Mouse (Mus musculus) ES-E14 (cell line): ENCODE measurements around the gene Gm12394. TPM values are rescaled to one million over a fixed set of nuclear protein-coding genes. Genes with fewer than 3 reads are reported as not detected.

ENCODE experiments used
- DNase-seq: peaks from one replicate; pipeline ENCODE4 v3.0.0-alpha.2; 2013; ENCODE audit warnings: low read depth, low spot score
- H3K27ac ChIP-seq: 2 replicates; pipeline ENCODE4 v1.5.1; 2012; ENCODE audit warnings: low read depth, mild to moderate bottlenecking, low read length, moderate library complexity, mixed read lengths; ENCODE audit not compliant: poor library complexity, insufficient read depth, severe bottlenecking
- H3K36me3 ChIP-seq: 2 replicates; pipeline ENCODE4 v1.6.1; 2012; ENCODE audit warnings: mild to moderate bottlenecking, low read length, moderate library complexity, mixed read lengths; ENCODE audit not compliant: control insufficient read depth, poor library complexity, insufficient read depth, severe bottlenecking
- H3K4me1 ChIP-seq, 2 experiments: fragments of 150-350 bp in 1 of 2; sonication (generic) in 1 of 2; 2 replicates each; pipeline ENCODE4 v1.6.1; 2012; ENCODE audit warnings: low read length in 2 of 2, mild to moderate bottlenecking in 1 of 2, mixed read lengths in 1 of 2; ENCODE audit not compliant: control insufficient read depth in 2 of 2, insufficient read depth in 2 of 2, poor library complexity in 1 of 2
- H3K4me3 ChIP-seq, 2 experiments: fragments of 150-350 bp in 1 of 2; sonication (generic) in 1 of 2; 2 replicates each; pipeline ENCODE4 v1.5.1; 2012; ENCODE audit warnings: low read length in 2 of 2, low read depth in 1 of 2, mild to moderate bottlenecking in 1 of 2, mixed read lengths in 1 of 2; ENCODE audit not compliant: insufficient read depth in 1 of 2, poor library complexity in 1 of 2, severe bottlenecking in 1 of 2
- H3K9ac ChIP-seq: 2 replicates; pipeline ENCODE4 v1.6.1; 2012; ENCODE audit warnings: low read depth, mild to moderate bottlenecking, low read length, mixed read lengths; ENCODE audit not compliant: poor library complexity, insufficient read depth, severe bottlenecking
- H3K9me3 ChIP-seq: fragments of 150-350 bp; sonication (generic); 2 replicates; pipeline ENCODE4 v1.6.1; 2012; ENCODE audit warnings: low read depth, mild to moderate bottlenecking, low read length; ENCODE audit not compliant: control insufficient read depth, insufficient read depth
- CHD2 ChIP-seq: IDR thresholded peaks from 2 replicates; pipeline ENCODE4 v1.6.1; 2014; ENCODE audit warnings: mild to moderate bottlenecking, low read depth, low read length, inconsistent platforms
- HCFC1 ChIP-seq: IDR thresholded peaks from 2 replicates; pipeline ENCODE4 v1.6.1; 2012; ENCODE audit warnings: low read length, inconsistent platforms, borderline replicate concordance; ENCODE audit not compliant: insufficient read depth
- MAFK ChIP-seq: IDR thresholded peaks from 2 replicates; pipeline ENCODE4 v1.6.1; 2014; ENCODE audit warnings: mild to moderate bottlenecking, low read depth, low read length, inconsistent platforms; ENCODE audit not compliant: insufficient read depth
- ZC3H11A ChIP-seq: IDR thresholded peaks from 2 replicates; pipeline ENCODE4 v1.6.1; 2012; ENCODE audit warnings: low read depth, mild to moderate bottlenecking, inconsistent platforms, low read length, borderline replicate concordance
- ZNF384 ChIP-seq: IDR thresholded peaks from 2 replicates; pipeline ENCODE4 v1.6.1; 2012; ENCODE audit warnings: low read depth, low read length, inconsistent platforms
- in situ Hi-C, 2 experiments: fragments of 600-800 bp; cut with MboI; formaldehyde crosslinking; loops; one replicate each; pipeline ENCODE4 v1.15.1; 2025; ENCODE audit warnings: low sequenced_read_pairs in 2 of 2, inconsistent platforms in 1 of 2; ENCODE audit not compliant: unreplicated experiment in 2 of 2
- total RNA-seq: library from RNA; depleted of rRNA; stranded (reverse); fragments of 300-350 nt; gene quantifications from 2 replicates; pipeline ENCODE4 v1.2.3, GENCODE M21; 2012

Gene Gm12394
- total RNA-seq, 1 experiment, result 0.09 TPM

GRCm38 (mm10) chr4:42876586-42877291 is 20.2 kb upstream of the Gm12394 start:
- Histone ChIP-seq H3K4me3 (no peak overlapping the region), H3K4me1 (peaks cover 0 to 2% of the 10 kb centered on the region in 2 experiments; a peak in 1 of 4 replicates), H3K27ac (no peak overlapping the region), H3K9me3 (no peaks in the 10 kb centered on the region), H3K9ac (no peak overlapping the region), H3K36me3 (no peaks in the 10 kb centered on the region)
- TF ChIP-seq ZNF384 (no peak), CHD2 (no peak), MAFK (no peak), HCFC1 (no peak), ZC3H11A (peak; percentile 86)
- in situ Hi-C loops, result loop anchor here (5.0 kb wide), 1 partner anchor 86 kb away; no protein-coding TSS in a partner anchor
- peak; percentile 64 for DNase-seq

GRCm38 (mm10) chr4:42874134-42874533 is 17.6 kb upstream of the Gm12394 start, which contains the start of gene Fam205c:
TSS of gene Fam205c (minus strand) at chr4:42874234.
- no peak for TF ChIP-seq CHD2
- no peak for TF ChIP-seq ZC3H11A
- no peak for TF ChIP-seq MAFK
- TF ChIP-seq ZNF384, result no peak
- TF ChIP-seq HCFC1, result no peak
- Histone ChIP-seq H3K4me3 (no peak within 1 kb of the TSS), H3K27ac (no peak within 1 kb of the TSS), H3K4me1 (peaks cover 0 to 2% of the 10 kb centered on the region in 2 experiments; a peak in 1 of 4 replicates), H3K9me3 (no peaks in the 10 kb centered on the region), H3K9ac (no peak within 1 kb of the TSS), H3K36me3 (no peaks in the 10 kb centered on the region)
- in situ Hi-C loops, result no loop called here
- no peak for DNase-seq

- H3K9me3 ChIP-seq, result no peaks in the 10 kb centered on the region
- no peak for DNase-seq
- TF ChIP-seq HCFC1 (no peak), ZNF384 (no peak), CHD2 (no peak), ZC3H11A (no peak), MAFK (no peak)
- peaks cover 0 to 2% of the 10 kb centered on the region in 2 experiments; a peak in 1 of 4 replicates for H3K4me1 ChIP-seq
- H3K27ac ChIP-seq, result no peak overlapping the region
- no peaks in the 10 kb centered on the region for H3K36me3 ChIP-seq
- H3K4me3 ChIP-seq, result no peak overlapping the region
- no peak overlapping the region for H3K9ac ChIP-seq
- in situ Hi-C loops, result no loop called here
These were observed 16.3 kb upstream of the Gm12394 start for GRCm38 (mm10) chr4:42872746-42873435.

- no peak for DNase-seq
- in situ Hi-C loops, result no loop called here
- no peaks in the 10 kb centered on the region for H3K36me3 ChIP-seq
- H3K9me3 ChIP-seq, result no peaks in the 10 kb centered on the region
- no peak overlapping the region for H3K9ac ChIP-seq
- TF ChIP-seq ZNF384 (no peak), CHD2 (no peak), MAFK (no peak), ZC3H11A (no peak), HCFC1 (no peak)
- no peak overlapping the region for H3K27ac ChIP-seq
- no peak overlapping the region for H3K4me3 ChIP-seq
- H3K4me1 ChIP-seq, result peaks cover 0 to 2% of the 10 kb centered on the region in 2 experiments; a peak in 1 of 4 replicates
These were observed 15.6 kb upstream of the Gm12394 start for GRCm38 (mm10) chr4:42872151-42872550.
